Mouse (Mus musculus) stomach, embryonic 16.5 days (tissue): ENCODE measurements around the gene Hint3. TPM values are rescaled to one million over a fixed set of nuclear protein-coding genes. Genes with fewer than 3 reads are reported as not detected.

Experiments used
- ATAC-seq: fragments of 200-750 bp; cut with Nextera tagmentation; 2 replicates; pipeline ENCODE4 v1.8.0; 2017; ENCODE audit warnings: moderate number of reproducible peaks, moderate TSS enrichment; ENCODE audit not compliant: insufficient read depth, low FRiP score
- H3K27ac ChIP-seq: fragments of 300-500 bp; sonication (generic); 2 replicates; pipeline ENCODE4 v1.5.1; 2014; ENCODE audit warnings: low read length
- H3K27me3 ChIP-seq: fragments of 300-500 bp; sonication (generic); 2 replicates; pipeline ENCODE4 v1.6.1; 2014; ENCODE audit warnings: low read length, control low read depth, mixed read lengths; ENCODE audit not compliant: control insufficient read depth, insufficient read depth
- H3K36me3 ChIP-seq: fragments of 300-500 bp; sonication (generic); 2 replicates; pipeline ENCODE4 v1.6.1; 2014; ENCODE audit warnings: low read length; ENCODE audit not compliant: control insufficient read depth, insufficient read depth
- H3K4me1 ChIP-seq: fragments of 300-500 bp; sonication (generic); 2 replicates; pipeline ENCODE4 v1.6.1; 2014; ENCODE audit warnings: low read length, control low read depth, mixed read lengths; ENCODE audit not compliant: control insufficient read depth, insufficient read depth
- H3K4me2 ChIP-seq: fragments of 300-500 bp; sonication (generic); 2 replicates; pipeline ENCODE4 v1.6.1; 2014; ENCODE audit warnings: low read depth, low read length, mixed read lengths
- H3K4me3 ChIP-seq: fragments of 300-500 bp; sonication (generic); replicated peaks from 2 replicates; pipeline ENCODE4 v1.5.1; 2014; ENCODE audit warnings: mild to moderate bottlenecking, low read length
- H3K9ac ChIP-seq: fragments of 300-500 bp; sonication (generic); 2 replicates; pipeline ENCODE4 v1.6.1; 2014; ENCODE audit warnings: low read length
- H3K9me3 ChIP-seq: fragments of 300-500 bp; sonication (generic); replicated peaks from 2 replicates; pipeline ENCODE4 v1.6.1; 2016; ENCODE audit warnings: low read length, control low read depth; ENCODE audit not compliant: control insufficient read depth
- WGBS: fragments of 180-500 bp; shearing (Covaris S2); extraction: QIAGEN DNeasy Blood & Tissue Kit; methylation state at CpG from one replicate; pipeline ENCODE4 v1.1.7; 2014; 5-methylcytosine and 5-hydroxymethylcytosine counted together
- polyA plus RNA-seq: library from polyadenylated mRNA; unstranded; fragments of >200 nt; fragmentation: Nextera tagmentation; extraction: Ambion mirVana; gene quantifications from 2 replicates; pipeline ENCODE4 v1.2.1, GENCODE M21; 2015

Hint3 gene
- polyA plus RNA-seq, 1 experiment from 2014 or later = 36.3 TPM

- no peaks in the 10 kb centered on the region for H3K4me1 ChIP-seq
- ATAC-seq = no peak
These were observed 19.8 kb downstream of the Hint3 start for GRCm38 (mm10) chr10:30609614-30610013.

DNA sequence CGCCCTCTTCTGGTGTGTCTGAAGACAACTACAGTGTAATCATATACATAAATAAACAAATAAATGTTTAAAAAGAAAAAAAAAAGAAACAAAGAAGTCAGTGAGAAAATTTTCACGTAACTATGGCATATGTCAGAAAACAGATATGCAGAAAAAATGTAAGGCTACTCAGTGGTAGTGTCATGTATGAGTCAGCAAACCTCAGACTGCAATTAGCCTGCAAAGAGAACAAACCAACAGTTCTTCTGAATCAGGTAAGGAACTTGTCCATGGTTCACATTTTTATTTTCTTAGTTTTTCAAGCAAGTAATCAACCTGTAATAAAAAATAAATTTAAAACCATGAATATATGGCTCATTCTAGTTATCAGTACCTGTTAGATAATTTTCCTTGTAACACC lies 21.3 kb downstream of the Hint3 start:
- H3K4me3 ChIP-seq = no peak overlapping the region
- H3K9ac ChIP-seq = no peak overlapping the region
- no peak overlapping the region for H3K4me2 ChIP-seq
- H3K27ac ChIP-seq = no peak overlapping the region
- 74% methylated on average over 2 of the region's 2 CpGs for WGBS
- no peaks in the 10 kb centered on the region for H3K4me1 ChIP-seq
- H3K9me3 ChIP-seq = no peaks in the 10 kb centered on the region
- ATAC-seq = no peak
- no peaks in the 10 kb centered on the region for H3K36me3 ChIP-seq
- H3K27me3 ChIP-seq = no peaks in the 10 kb centered on the region

More at GRCm38 (mm10) chr10:30609614-30610013, 19.8 kb downstream of the Hint3 start:
- Histone ChIP-seq H3K9me3 (no peaks in the 10 kb centered on the region), H3K27ac (no peak overlapping the region), H3K27me3 (no peaks in the 10 kb centered on the region), H3K9ac (no peak overlapping the region), H3K4me2 (no peak overlapping the region), H3K36me3 (no peaks in the 10 kb centered on the region), H3K4me3 (no peak overlapping the region)

- peaks cover 11% of the 10 kb centered on the region; the same call in 1 of the 2 replicates for H3K4me1 ChIP-seq
- H3K27me3 ChIP-seq = no peaks in the 10 kb centered on the region
- no peaks in the 10 kb centered on the region for H3K9me3 ChIP-seq
- under 1% methylated on average over 28 of the region's 28 CpGs for WGBS
- H3K27ac ChIP-seq = peak within 1 kb of the TSS; percentile 81
- H3K9ac ChIP-seq = peak within 1 kb of the TSS; percentile 83
- H3K4me3 ChIP-seq = peak within 1 kb of the TSS; percentile 61
- no peaks in the 10 kb centered on the region for H3K36me3 ChIP-seq
- H3K4me2 ChIP-seq = peak within 1 kb of the TSS; percentile 81
- peak; percentile 96 for ATAC-seq
These were observed 28.9 kb downstream of the Hint3 start, which contains the start of gene Trmt11 for GRCm38 (mm10) chr10:30600542-30600966. TSS of gene Trmt11 (minus strand) at chr10:30600749.

DNA sequence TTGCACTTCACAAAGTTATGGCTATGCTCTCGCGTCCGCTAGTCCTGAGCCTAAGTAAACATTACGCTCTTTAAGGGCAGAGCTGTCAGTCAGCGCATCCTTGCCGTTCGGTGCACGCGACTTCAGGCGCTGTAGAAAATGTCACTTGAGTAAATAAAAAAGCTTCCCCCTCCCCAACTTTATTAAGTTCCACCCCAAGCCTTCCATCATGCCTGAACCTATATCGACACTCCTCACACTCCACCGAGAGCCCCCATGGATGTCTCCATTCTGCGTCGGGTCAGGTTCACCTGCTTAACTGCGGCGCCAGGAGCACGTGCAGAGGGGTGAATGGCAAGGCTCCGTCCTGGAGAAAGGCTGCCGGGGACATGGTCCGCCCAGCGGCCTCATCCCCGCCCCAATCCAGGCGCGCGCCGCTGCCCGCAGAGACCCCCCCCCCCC lies 29.3 kb downstream of the Hint3 start:
- Histone ChIP-seq H3K4me3 (peak overlapping the region; percentile 61), H3K27ac (peak overlapping the region; percentile 67), H3K9me3 (no peaks in the 10 kb centered on the region), H3K27me3 (no peaks in the 10 kb centered on the region), H3K4me2 (peak overlapping the region; percentile 81), H3K9ac (peak overlapping the region; percentile 83), H3K4me1 (peaks cover 11% of the 10 kb centered on the region; the same call in 1 of the 2 replicates), H3K36me3 (no peaks in the 10 kb centered on the region)
- WGBS = under 1% methylated on average over 27 of the region's 27 CpGs
- peak; percentile 80 for ATAC-seq

DNA sequence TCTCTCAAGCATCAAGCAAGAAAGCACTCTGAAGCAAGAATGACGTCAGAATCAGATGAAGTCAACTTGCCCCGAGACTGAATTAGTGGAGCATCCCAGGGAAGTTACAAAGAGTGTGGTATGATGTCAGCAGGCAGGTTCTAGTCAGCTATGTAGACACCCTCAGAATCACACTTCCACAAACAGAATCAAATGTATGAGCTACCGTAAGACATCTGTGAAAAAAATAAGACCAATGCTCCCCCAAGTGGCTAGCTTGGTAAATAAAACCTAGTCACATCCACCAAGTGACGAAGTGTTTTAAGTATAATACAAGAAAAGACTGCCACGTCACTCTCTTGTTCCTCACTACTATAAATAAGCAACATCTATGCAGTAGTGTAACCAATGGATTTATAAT lies 42.4 kb downstream of the Hint3 start:
- Histone ChIP-seq H3K27me3 (no peaks in the 10 kb centered on the region), H3K27ac (no peak overlapping the region), H3K4me2 (no peak overlapping the region), H3K4me3 (no peak overlapping the region), H3K9ac (no peak overlapping the region), H3K36me3 (0 out of 2 replicates have a peak, but pooled peaks cover 8% of the 10 kb centered on the region), H3K4me1 (no peaks in the 10 kb centered on the region), H3K9me3 (no peaks in the 10 kb centered on the region)
- no peak for ATAC-seq
- WGBS = 70% methylated on average over 5 of the region's 5 CpGs

DNA sequence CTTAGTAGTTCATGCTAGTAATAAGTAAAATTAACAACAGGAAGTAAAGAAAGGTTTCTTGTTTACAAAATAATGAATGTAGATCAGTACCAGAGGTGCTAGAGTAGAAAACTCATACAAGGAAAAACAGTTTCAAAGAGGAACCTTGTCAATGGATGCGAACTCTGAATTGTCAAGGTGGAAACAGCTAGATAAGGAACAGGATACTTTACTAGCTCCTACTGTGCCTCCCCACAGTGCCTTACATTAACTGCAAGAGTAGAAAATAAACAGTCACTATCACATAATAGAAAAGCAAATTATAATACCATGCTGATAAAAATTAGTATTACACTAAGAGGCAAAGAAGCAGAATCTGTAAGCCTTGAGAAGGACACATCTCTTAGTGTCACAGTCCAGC lies 43.7 kb downstream of the Hint3 start:
- H3K9ac ChIP-seq = no peak overlapping the region
- no peaks in the 10 kb centered on the region for H3K9me3 ChIP-seq
- WGBS = 89% methylated on average over 1 of the region's 1 CpGs
- no peak overlapping the region for H3K27ac ChIP-seq
- H3K36me3 ChIP-seq = 0 out of 2 replicates have a peak, but pooled peaks cover 10% of the 10 kb centered on the region
- no peaks in the 10 kb centered on the region for H3K4me1 ChIP-seq
- ATAC-seq = no peak
- no peak overlapping the region for H3K4me2 ChIP-seq
- H3K27me3 ChIP-seq = no peaks in the 10 kb centered on the region
- H3K4me3 ChIP-seq = no peak overlapping the region

GRCm38 (mm10) chr10:30577670-30578280 lies 51.7 kb downstream of the Hint3 start:
- Histone ChIP-seq H3K9me3 (no peaks in the 10 kb centered on the region), H3K4me3 (no peak overlapping the region), H3K4me1 (no peaks in the 10 kb centered on the region), H3K27me3 (no peaks in the 10 kb centered on the region), H3K36me3 (0 out of 2 replicates have a peak, but pooled peaks cover 7% of the 10 kb centered on the region), H3K4me2 (no peak overlapping the region), H3K27ac (no peak overlapping the region), H3K9ac (no peak overlapping the region)
- 90% methylated on average over 5 of the region's 5 CpGs for WGBS
- no peak for ATAC-seq

DNA sequence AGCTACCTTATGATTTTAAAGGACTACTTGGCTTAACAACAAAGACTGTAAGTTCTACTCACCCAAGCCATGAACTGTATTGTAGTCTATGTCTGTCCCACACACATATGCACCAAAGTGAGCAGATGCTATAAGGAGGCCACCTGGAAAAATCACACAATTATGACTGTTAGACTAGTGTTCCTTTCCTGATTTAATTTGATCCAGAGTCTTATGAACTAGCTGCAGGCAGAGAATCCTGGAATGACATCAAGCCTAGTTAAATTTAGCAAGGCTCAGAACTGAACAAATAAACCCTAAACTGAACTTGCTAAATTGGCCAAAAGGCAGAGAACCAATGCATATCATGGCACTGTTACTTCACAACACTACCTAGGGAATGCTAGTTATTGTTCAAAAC lies 63.1 kb downstream of the Hint3 start:
- Histone ChIP-seq H3K27me3 (no peaks in the 10 kb centered on the region), H3K4me2 (no peak overlapping the region), H3K9ac (no peak overlapping the region), H3K9me3 (no peaks in the 10 kb centered on the region), H3K4me3 (no peak overlapping the region), H3K36me3 (0 out of 2 replicates have a peak, but pooled peaks cover 5% of the 10 kb centered on the region), H3K27ac (no peak overlapping the region), H3K4me1 (no peaks in the 10 kb centered on the region)
- ATAC-seq = no peak

DNA sequence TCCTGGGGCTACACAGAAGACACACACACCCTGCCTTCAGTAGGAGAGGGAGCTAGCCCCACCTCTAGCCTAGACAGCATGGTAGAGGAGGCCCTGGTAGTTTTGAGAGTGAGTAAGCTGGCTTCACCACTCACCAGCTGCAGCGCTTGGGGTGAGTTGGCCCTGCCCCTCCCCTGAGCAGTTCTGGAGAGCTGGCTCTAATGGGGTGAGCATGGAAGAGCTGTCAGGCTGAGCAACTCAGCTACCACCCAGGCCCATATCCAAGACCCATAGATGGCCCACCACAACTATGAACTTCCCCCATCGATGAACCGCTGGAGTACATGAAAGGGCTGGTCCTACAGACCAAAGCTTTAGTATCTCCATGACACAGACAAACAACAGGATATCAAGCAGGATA lies 64.8 kb downstream of the Hint3 start:
- Histone ChIP-seq H3K27me3 (no peaks in the 10 kb centered on the region), H3K9me3 (no peaks in the 10 kb centered on the region), H3K4me1 (no peaks in the 10 kb centered on the region), H3K27ac (no peak overlapping the region), H3K36me3 (0 out of 2 replicates have a peak, but pooled peaks cover 5% of the 10 kb centered on the region), H3K4me2 (no peak overlapping the region), H3K9ac (no peak overlapping the region), H3K4me3 (no peak overlapping the region)
- 91% methylated on average over 3 of the region's 3 CpGs for WGBS
- no peak for ATAC-seq
